Comparison of ENCODE assay signal across 11 mouse cellular contexts in genomic region chr1:90927929-90928574, GRCm38 (mm10). TPM values are rescaled to one million over a fixed set of nuclear protein-coding genes. Genes with fewer than 3 reads are reported as not detected.
DNase-seq lines count a peak whose midpoint lies in the region; ATAC-seq and TF ChIP-seq lines count a peak whose summit lies in the region.
"Had no signal": no experiment of that assay in that cellular context is flagged by ENCODE, and none has a peak within 500 bp of the region (broad histone marks: within the 10 kb centered on the region; RNA-seq: fewer than 3 reads in every experiment).

No protein-coding gene starts in this region.

- ATAC-seq in kidney, postnatal 0 days (replicated peaks; ENCODE audit: low FRiP score, low read depth), result peak; percentile 62; the same call in 1 of the 2 replicates
- ATAC-seq in hindbrain, postnatal 0 days, result peak; percentile 58
- peak; percentile 47; the same call in 1 of the 2 replicates for ATAC-seq in midbrain, postnatal 0 days (ENCODE audit: low FRiP score)
- ATAC-seq: Patski had no signal

- H3K4me2 ChIP-seq in kidney, postnatal 0 days (ENCODE audit: low read length), result peak overlapping the region; percentile 57
- H3K4me2 ChIP-seq in hindbrain, postnatal 0 days (ENCODE audit: low read depth, low read length), result peak overlapping the region; percentile 53
- H3K4me2 ChIP-seq in midbrain, postnatal 0 days (ENCODE audit: low read depth, low read length, poor library complexity, severe bottlenecking), result peak overlapping the region; percentile 42

- no peak for TF ChIP-seq CTCF in kidney, postnatal 0 days (IDR thresholded peaks at IDR 0.05; ENCODE audit: low read depth)
- TF ChIP-seq CTCF in hindbrain, postnatal 0 days (IDR thresholded peaks at IDR 0.05; ENCODE audit: low read depth), result peak; percentile 23
- TF ChIP-seq CTCF in midbrain, postnatal 0 days (IDR thresholded peaks at IDR 0.05), result no peak

- H3K36me3 ChIP-seq in kidney, postnatal 0 days (ENCODE audit: insufficient read depth, low read length), result no peaks in the 10 kb centered on the region
- H3K36me3 ChIP-seq in hindbrain, postnatal 0 days (ENCODE audit: insufficient read depth, low read length), result no peaks in the 10 kb centered on the region
- H3K36me3 ChIP-seq in midbrain, postnatal 0 days (ENCODE audit: insufficient read depth, low read length), result no peaks in the 10 kb centered on the region

- peak; percentile 13 for DNase-seq in kidney, postnatal 0 days (ENCODE audit: low spot score)
- DNase-seq in kidney, postnatal 25 days, result no peak
- DNase-seq in embryo, embryonic 11 days, result peak; percentile 44
- peak; percentile 32 for DNase-seq in hindbrain, postnatal 0 days (ENCODE audit: low spot score)
- DNase-seq in midbrain, postnatal 0 days (ENCODE audit: low spot score), result peak; percentile 19
- no peak for DNase-seq in thymus, postnatal 25 days
- DNase-seq in spleen, adult 18-20 months, result no peak
- no peak for DNase-seq in layer of hippocampus, postnatal 25 days (ENCODE audit: extremely low spot score in 1 of 2, low spot score in 1 of 2)

- no peaks in the 10 kb centered on the region for H3K9me3 ChIP-seq in kidney, postnatal 0 days (replicated peaks; ENCODE audit: low read length)
- H3K9me3 ChIP-seq in hindbrain, postnatal 0 days (ENCODE audit: low read length), result no peaks in the 10 kb centered on the region
- H3K9me3 ChIP-seq in midbrain, postnatal 0 days (ENCODE audit: low read length), result no peaks in the 10 kb centered on the region

- peaks cover 7% of the 10 kb centered on the region; the same call in 1 of the 2 replicates for H3K4me1 ChIP-seq in kidney, postnatal 0 days (replicated peaks; ENCODE audit: insufficient read depth, low read length)
- H3K4me1 ChIP-seq in hindbrain, postnatal 0 days (ENCODE audit: insufficient read depth, low read length), result peaks cover 7% of the 10 kb centered on the region
- no peaks in the 10 kb centered on the region for H3K4me1 ChIP-seq in midbrain, postnatal 0 days (ENCODE audit: insufficient read depth, low read length)

- WGBS in kidney, postnatal 0 days, result 1% methylated on average over 23 of the region's 23 CpGs
- WGBS in hindbrain, postnatal 0 days, result 3% methylated on average over 23 of the region's 23 CpGs
- WGBS in midbrain, postnatal 0 days, result 3% methylated on average over 23 of the region's 23 CpGs

- no peaks in the 10 kb centered on the region for H3K27me3 ChIP-seq in kidney, postnatal 0 days (ENCODE audit: insufficient read depth, low read length)
- no peaks in the 10 kb centered on the region for H3K27me3 ChIP-seq in hindbrain, postnatal 0 days (ENCODE audit: insufficient read depth, low read length)
- H3K27me3 ChIP-seq in midbrain, postnatal 0 days (ENCODE audit: insufficient read depth, low read length), result peaks cover 4% of the 10 kb centered on the region; the same call in 1 of the 2 replicates
- H3K27me3 ChIP-seq: Patski had no signal

- no peak overlapping the region for H3K9ac ChIP-seq in kidney, postnatal 0 days (ENCODE audit: low read depth, low read length)
- no peak overlapping the region for H3K9ac ChIP-seq in hindbrain, postnatal 0 days (replicated peaks; ENCODE audit: low read length)
- H3K9ac ChIP-seq in midbrain, postnatal 0 days (replicated peaks; ENCODE audit: low read length, poor library complexity, severe bottlenecking), result no peak overlapping the region

- no peak overlapping the region for H3K27ac ChIP-seq in kidney, postnatal 0 days
- no peak overlapping the region for H3K27ac ChIP-seq in hindbrain, postnatal 0 days
- H3K27ac ChIP-seq in midbrain, postnatal 0 days (ENCODE audit: low read depth, low read length), result no peak overlapping the region
- H3K27ac ChIP-seq: macrophage had no signal

- peak overlapping the region; percentile 21; the same call in 1 of the 2 replicates for H3K4me3 ChIP-seq in kidney, postnatal 0 days (replicated peaks; ENCODE audit: low read depth, low read length)
- H3K4me3 ChIP-seq in hindbrain, postnatal 0 days (ENCODE audit: low read length), result peak overlapping the region; percentile 18
- H3K4me3 ChIP-seq in midbrain, postnatal 0 days (ENCODE audit: low read depth, low read length), result peak overlapping the region; percentile 9; the same call in 1 of the 2 replicates

RNA-seq across cellular contexts. Expression of gene Mlph, which starts 13.2 kb away (rescaled TPM):
- polyA plus RNA-seq in kidney, postnatal 0 days (2015; fragmentation: Nextera tagmentation; extraction: Ambion mirVana), result 0.34 and 0.93 TPM in 2 replicates
- total RNA-seq in hindbrain, postnatal 0 days (2014; rRNA removed), result 0.63 and 0.72 TPM in 2 replicates
- 0.19 and 0.51 TPM in 2 replicates for polyA plus RNA-seq in hindbrain, postnatal 0 days (2015; fragmentation: Nextera tagmentation; extraction: Ambion mirVana)
- total RNA-seq in midbrain, postnatal 0 days (2014; rRNA removed), result 0.27 TPM in 1 of 2 replicates, not detected in the other
- polyA plus RNA-seq in midbrain, postnatal 0 days (2015; fragmentation: Nextera tagmentation; extraction: Ambion mirVana), result 0.35 and 0.39 TPM in 2 replicates
- total RNA-seq in layer of hippocampus, postnatal 25 days (2021), result 1 to 10 TPM in 1 of 2 experiments, under 1 TPM in 1; 0.49 to 1.0 TPM

RNA-seq across cellular contexts. Expression of gene Prlh, which starts 24.9 kb away (rescaled TPM):
- not detected in 2 replicates for polyA plus RNA-seq in kidney, postnatal 0 days (2015; fragmentation: Nextera tagmentation; extraction: Ambion mirVana)
- not detected in 2 replicates for total RNA-seq in hindbrain, postnatal 0 days (2014; rRNA removed)
- 1.5 and 1.8 TPM in 2 replicates for polyA plus RNA-seq in hindbrain, postnatal 0 days (2015; fragmentation: Nextera tagmentation; extraction: Ambion mirVana)
- not detected in 2 replicates for total RNA-seq in midbrain, postnatal 0 days (2014; rRNA removed)
- polyA plus RNA-seq in midbrain, postnatal 0 days (2015; fragmentation: Nextera tagmentation; extraction: Ambion mirVana), result not detected in 2 replicates
- total RNA-seq in layer of hippocampus, postnatal 25 days (2021), result not detected
- polyA plus RNA-seq: cortical plate, adult 2 months; macrophage; Patski had no signal

RNA-seq across cellular contexts. Expression of gene Rab17, which starts 41.4 kb away (rescaled TPM):
- 21.3 and 23.3 TPM in 2 replicates for polyA plus RNA-seq in kidney, postnatal 0 days (2015; fragmentation: Nextera tagmentation; extraction: Ambion mirVana)
- not detected in 2 replicates for total RNA-seq in hindbrain, postnatal 0 days (2014; rRNA removed)
- polyA plus RNA-seq in hindbrain, postnatal 0 days (2015; fragmentation: Nextera tagmentation; extraction: Ambion mirVana), result 0.19 TPM in 1 of 2 replicates, not detected in the other
- total RNA-seq in midbrain, postnatal 0 days (2014; rRNA removed), result not detected in 2 replicates
- polyA plus RNA-seq in midbrain, postnatal 0 days (2015; fragmentation: Nextera tagmentation; extraction: Ambion mirVana), result 0.26 and 0.37 TPM in 2 replicates
- total RNA-seq in layer of hippocampus, postnatal 25 days (2021), result not detected
- polyA plus RNA-seq: macrophage had no signal

Comparison
In these comparisons a context has a peak if more than half of its experiments do, and no peak if none do; other contexts are left out.
1. DNase-seq: peak in kidney, postnatal 0 days (single experiment), embryo, embryonic 11 days (single experiment), hindbrain, postnatal 0 days (single experiment) and midbrain, postnatal 0 days (single experiment); none in kidney, postnatal 25 days (0 of 2), thymus, postnatal 25 days (single experiment), spleen, adult 18-20 months (0 of 2) and layer of hippocampus, postnatal 25 days (0 of 2).
2. Peak in every context shown above with its lines, with median percentiles within 50 percentile points of each other: ATAC-seq, H3K4me2 ChIP-seq and H3K4me3 ChIP-seq.